Mouse (Mus musculus) myocyte (in vitro differentiated cells): Measurements from ENCODE around the gene Ccng2. TPM values are rescaled to one million over a fixed set of nuclear protein-coding genes. Genes with fewer than 3 reads are reported as not detected.

Experiments
- H3K27me3 ChIP-seq: one replicate; pipeline ENCODE4 v1.6.1; 2011; ENCODE audit not compliant: control insufficient read depth, insufficient read depth, insufficient read length
- H3K36me3 ChIP-seq: one replicate; pipeline ENCODE4 v1.6.1; 2011; ENCODE audit not compliant: control insufficient read depth, insufficient read depth
- H3K4me2 ChIP-seq: one replicate; pipeline ENCODE4 v1.6.1; 2011; ENCODE audit warnings: low read depth, control low read depth
- H3K4me3 ChIP-seq: one replicate; pipeline ENCODE4 v1.5.1; 2011; ENCODE audit warnings: mild to moderate bottlenecking, control low read depth, moderate library complexity
- H3K79me2 ChIP-seq: one replicate; pipeline ENCODE4 v1.6.1; 2011; ENCODE audit not compliant: control insufficient read depth, insufficient read depth
- H3ac ChIP-seq: one replicate; pipeline ENCODE4 v1.6.1; 2011; ENCODE audit not compliant: control insufficient read depth, insufficient read length
- CEBPB ChIP-seq: IDR thresholded peaks from 2 replicates; pipeline ENCODE4 v1.6.1; 2011; ENCODE audit warnings: mild to moderate bottlenecking, moderate library complexity; ENCODE audit not compliant: poor library complexity, insufficient read depth, severe bottlenecking
- E2F4 ChIP-seq: IDR thresholded peaks from one replicate; pipeline ENCODE4 v1.6.1; 2011; ENCODE audit warnings: mild to moderate bottlenecking, control low read depth, moderate library complexity; ENCODE audit not compliant: insufficient read depth
- MAX ChIP-seq: IDR thresholded peaks from one replicate; pipeline ENCODE4 v1.6.1; 2011; ENCODE audit warnings: low read depth, mild to moderate bottlenecking, control low read depth
- MYOD1 ChIP-seq, 3 experiments: IDR thresholded peaks; one replicate each; pipeline ENCODE4 v1.6.1; 2011; ENCODE audit warnings: control low read depth in 2 of 3, low read depth in 2 of 3, mild to moderate bottlenecking in 2 of 3, moderate library complexity in 1 of 3; ENCODE audit not compliant: insufficient read length in 2 of 3, control insufficient read depth in 1 of 3
- MYOG ChIP-seq, 3 experiments: IDR thresholded peaks; one replicate each; pipeline ENCODE4 v1.6.1; 2011; ENCODE audit warnings: control low read depth in 2 of 3, low read depth in 2 of 3, mild to moderate bottlenecking in 2 of 3; ENCODE audit not compliant: insufficient read length in 2 of 3, control insufficient read depth in 1 of 3, insufficient read depth in 1 of 3
- POLR2A ChIP-seq: IDR thresholded peaks from one replicate; pipeline ENCODE4 v1.6.1; 2011; ENCODE audit warnings: low read depth, mild to moderate bottlenecking, control low read depth, moderate library complexity; ENCODE audit not compliant: insufficient read length
- POLR2AphosphoS2 ChIP-seq: IDR thresholded peaks from one replicate; pipeline ENCODE4 v1.6.1; 2011; ENCODE audit warnings: low read depth, control low read depth; ENCODE audit not compliant: insufficient read length
- REST ChIP-seq: IDR thresholded peaks from one replicate; pipeline ENCODE4 v1.6.1; 2011; ENCODE audit warnings: mild to moderate bottlenecking, control low read depth, moderate library complexity; ENCODE audit not compliant: insufficient read depth, insufficient read length
- SRF ChIP-seq: IDR thresholded peaks from one replicate; pipeline ENCODE4 v1.6.1; 2011; ENCODE audit warnings: low read depth; ENCODE audit not compliant: control insufficient read depth, insufficient read length
- TCF12 ChIP-seq: IDR thresholded peaks from one replicate; pipeline ENCODE4 v1.6.1; 2011; ENCODE audit warnings: mild to moderate bottlenecking, control low read depth; ENCODE audit not compliant: poor library complexity, insufficient read depth, severe bottlenecking
- TCF3 ChIP-seq: IDR thresholded peaks from one replicate; pipeline ENCODE4 v1.6.1; 2011; ENCODE audit warnings: low read depth, control low read depth; ENCODE audit not compliant: insufficient read length
- USF1 ChIP-seq: IDR thresholded peaks from one replicate; pipeline ENCODE4 v1.6.1; 2011; ENCODE audit warnings: low read depth, mild to moderate bottlenecking, control low read depth, moderate library complexity
- polyA plus RNA-seq: library from polyadenylated mRNA; unstranded; fragments of >200 nt; fragmentation: generic; extraction: Trizol; gene quantifications from one replicate; pipeline ENCODE4 v1.2.1, GENCODE M21; 2012; ENCODE audit warnings: missing spikeins

The Ccng2 gene
- polyA plus RNA-seq, 1 experiment, result 22.9 TPM

DNA sequence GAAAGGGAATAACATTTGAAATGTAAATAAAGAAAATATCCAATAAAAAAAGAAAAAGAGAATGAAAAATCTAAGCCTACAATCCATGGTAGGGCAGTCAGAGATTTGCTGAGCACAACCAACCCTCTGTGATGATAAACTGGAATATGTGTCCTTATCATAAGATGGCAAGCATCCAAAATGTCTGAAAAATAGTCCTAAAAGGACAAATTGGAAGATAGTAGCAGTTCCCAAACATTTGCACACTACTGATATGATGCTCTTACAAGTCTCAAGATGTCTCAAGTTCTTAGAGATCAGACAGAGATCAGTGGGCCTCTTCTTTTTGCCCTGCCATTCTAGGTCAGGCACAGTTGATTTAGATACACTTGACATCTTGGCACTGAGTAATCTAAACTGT is 7.7 kb upstream of the Ccng2 start:
- H3K4me2 ChIP-seq, result no peak overlapping the region
- TF ChIP-seq TCF12 (no peak), MYOG (IDR thresholded peaks at IDR 0.05; ENCODE audit: control insufficient read depth in 1 of 3, insufficient read depth in 1 of 3, insufficient read length in 2 of 3, low read depth in 2 of 3) (no peak), TCF3 (no peak), USF1 (no peak), SRF (no peak), MAX (no peak), CEBPB (no peak), POLR2AphosphoS2 (no peak), REST (no peak), E2F4 (no peak), MYOD1 (IDR thresholded peaks at IDR 0.05; ENCODE audit: control insufficient read depth in 1 of 3, insufficient read length in 2 of 3, low read depth in 2 of 3) (no peak), POLR2A (no peak)
- H3K36me3 ChIP-seq, result no peaks in the 10 kb centered on the region
- H3K4me3 ChIP-seq, result no peak overlapping the region
- no peak overlapping the region for H3ac ChIP-seq
- H3K79me2 ChIP-seq, result no peaks in the 10 kb centered on the region
- no peaks in the 10 kb centered on the region for H3K27me3 ChIP-seq

GRCm38 (mm10) chr5:93260983-93261382 is 6.1 kb upstream of the Ccng2 start:
- no peak overlapping the region for H3K4me3 ChIP-seq
- H3K4me2 ChIP-seq, result no peak overlapping the region
- no peaks in the 10 kb centered on the region for H3K79me2 ChIP-seq
- no peaks in the 10 kb centered on the region for H3K36me3 ChIP-seq
- no peak overlapping the region for H3ac ChIP-seq
- H3K27me3 ChIP-seq, result no peaks in the 10 kb centered on the region
- TF ChIP-seq POLR2A (no peak), SRF (no peak)

DNA sequence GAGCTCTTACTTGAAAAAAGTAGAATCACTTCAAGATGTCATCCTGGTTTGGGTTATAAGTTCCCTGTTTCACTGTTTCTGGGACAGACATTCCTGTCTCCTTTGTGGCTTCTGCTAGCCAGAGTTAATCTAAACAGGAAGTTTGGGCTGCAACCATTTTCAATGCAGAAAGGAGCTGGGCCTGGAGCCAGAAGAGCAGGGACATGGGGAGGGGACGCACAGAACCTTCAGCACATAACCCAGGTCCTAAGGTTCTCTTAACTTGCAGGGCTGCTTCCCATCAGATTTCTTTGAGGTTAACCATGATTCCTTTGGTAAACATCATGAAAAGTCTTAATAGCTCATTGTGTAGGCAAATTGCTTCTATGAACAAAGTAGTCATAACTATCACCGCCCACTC is 4.3 kb upstream of the Ccng2 start:
- Histone ChIP-seq H3K36me3 (no peaks in the 10 kb centered on the region), H3K4me3 (no peak overlapping the region), H3ac (no peak overlapping the region), H3K79me2 (no peaks in the 10 kb centered on the region), H3K27me3 (no peaks in the 10 kb centered on the region), H3K4me2 (no peak overlapping the region)
- TF ChIP-seq USF1 (no peak), MYOD1 (IDR thresholded peaks at IDR 0.05; ENCODE audit: control insufficient read depth in 1 of 3, insufficient read length in 2 of 3, low read depth in 2 of 3) (no peak), CEBPB (no peak), E2F4 (no peak), MYOG (IDR thresholded peaks at IDR 0.05; ENCODE audit: control insufficient read depth in 1 of 3, insufficient read depth in 1 of 3, insufficient read length in 2 of 3, low read depth in 2 of 3) (no peak), POLR2AphosphoS2 (no peak), REST (no peak), MAX (no peak), TCF3 (no peak), POLR2A (no peak), TCF12 (no peak), SRF (no peak)

DNA sequence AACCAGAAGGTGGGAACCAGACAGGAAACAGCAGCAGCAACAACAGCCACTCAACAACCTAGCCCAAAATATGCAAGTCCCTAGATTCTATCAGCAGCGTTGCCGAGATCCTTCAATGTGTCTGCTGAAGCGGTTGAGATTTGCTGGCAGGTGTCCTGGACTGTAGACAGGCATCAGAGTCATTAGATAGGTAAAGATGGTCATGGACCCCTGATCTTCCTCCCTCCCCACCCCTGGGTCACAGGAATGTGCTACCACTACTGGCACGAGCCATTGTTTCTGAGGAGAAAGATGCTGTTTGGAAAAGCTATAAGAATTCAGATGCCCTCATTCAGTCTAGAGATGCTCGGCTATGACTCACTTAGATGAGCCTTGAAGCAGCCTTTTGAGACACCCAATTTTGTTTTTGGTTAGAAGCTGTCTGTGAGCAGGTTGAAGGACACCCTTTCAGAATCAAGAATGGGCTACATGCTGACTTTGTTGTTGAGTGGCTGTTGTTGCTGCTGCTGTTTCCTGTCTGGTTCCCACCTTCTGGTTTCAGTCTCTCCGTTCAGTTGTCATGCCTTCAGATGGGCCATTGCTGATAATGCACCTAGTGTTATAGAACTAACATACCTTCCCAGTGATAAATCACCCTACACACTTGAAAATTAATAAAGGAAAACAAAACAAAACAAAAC is 3.5 kb upstream of the Ccng2 start:
- Histone ChIP-seq H3K27me3 (no peaks in the 10 kb centered on the region), H3K4me3 (no peak overlapping the region), H3ac (no peak overlapping the region), H3K79me2 (peaks cover 6% of the 10 kb centered on the region), H3K4me2 (no peak overlapping the region), H3K36me3 (no peaks in the 10 kb centered on the region)
- no peak for TF ChIP-seq MAX
- TF ChIP-seq TCF3, result no peak
- TF ChIP-seq CEBPB, result no peak
- no peak for TF ChIP-seq MYOG (IDR thresholded peaks at IDR 0.05; ENCODE audit: control insufficient read depth in 1 of 3, insufficient read depth in 1 of 3, insufficient read length in 2 of 3, low read depth in 2 of 3)
- TF ChIP-seq USF1, result no peak

GRCm38 (mm10) chr5:93264136-93264700 is 2.8 kb upstream of the Ccng2 start:
- Histone ChIP-seq H3K27me3 (no peaks in the 10 kb centered on the region), H3ac (no peak overlapping the region), H3K36me3 (no peaks in the 10 kb centered on the region), H3K4me3 (no peak overlapping the region), H3K4me2 (peak overlapping the region; percentile 21), H3K79me2 (peaks cover 13% of the 10 kb centered on the region)
- no peak for TF ChIP-seq E2F4
